Mouse (Mus musculus) liver, embryonic 14.5 days (tissue): ENCODE data around the gene Msmp.

Source experiments
- CTCF ChIP-seq: IDR thresholded peaks from 2 replicates; pipeline ENCODE4 v1.5.1; 2016; ENCODE audit warnings: antibody characterized with exemption, low read depth, control low read depth
- EP300 ChIP-seq: IDR thresholded peaks from 2 replicates; pipeline ENCODE4 v1.6.1; 2016; ENCODE audit warnings: antibody characterized with exemption, low read depth

- no peak for TF ChIP-seq EP300
- no peak for TF ChIP-seq CTCF
These were observed 20.1 kb downstream of the Msmp start for GRCm38 (mm10) chr4:43564231-43564630.
